Mouse (Mus musculus): ENCODE data around the gene Sat2. TPM values are rescaled to one million over a fixed set of nuclear protein-coding genes. Genes with fewer than 3 reads are reported as not detected.

Sat2 gene
- polyA plus RNA-seq, 3 experiments from 2014 or later: not detected

- peak; percentile 26 for ATAC-seq
Observed at GRCm38 (mm10) chr11:69633128-69633866, 11.5 kb downstream of the Sat2 start.

- ATAC-seq: no peak
Observed at GRCm38 (mm10) chr11:69635471-69635870, 13.6 kb downstream of the Sat2 start.

GRCm38 (mm10) chr11:69645860-69646259 lies 24.0 kb downstream of the Sat2 start:
- ATAC-seq: no peak

- no peak for ATAC-seq
Observed at GRCm38 (mm10) chr11:69653399-69653798, 31.6 kb downstream of the Sat2 start.

GRCm38 (mm10) chr11:69654760-69655159 lies 32.9 kb downstream of the Sat2 start:
- no peak for ATAC-seq

GRCm38 (mm10) chr11:69655264-69656064 lies 33.6 kb downstream of the Sat2 start, which contains the start of gene Sox15:
TSS of gene Sox15 (plus strand) at chr11:69655314.
- ATAC-seq: no peak

- ATAC-seq: no peak
Observed at GRCm38 (mm10) chr11:69656065-69656455, 34.2 kb downstream of the Sat2 start.

GRCm38 (mm10) chr11:69656617-69657461 lies 35.0 kb downstream of the Sat2 start:
- peak; percentile 39 for ATAC-seq

- ATAC-seq: no peak
Observed at GRCm38 (mm10) chr11:69657462-69657881, 35.6 kb downstream of the Sat2 start.

GRCm38 (mm10) chr11:69661221-69661881 lies 39.5 kb downstream of the Sat2 start:
- ATAC-seq: no peak

- peak; percentile 88 for ATAC-seq
Observed at GRCm38 (mm10) chr11:69662213-69662966, 40.6 kb downstream of the Sat2 start, which contains the start of gene Mpdu1. TSS of gene Mpdu1 (minus strand) at chr11:69662642.

- ATAC-seq: no peak
Observed at GRCm38 (mm10) chr11:69662967-69663671, 41.3 kb downstream of the Sat2 start.

GRCm38 (mm10) chr11:69663795-69664194 lies 42.0 kb downstream of the Sat2 start:
- ATAC-seq: no peak

GRCm38 (mm10) chr11:69664841-69665240 lies 43.0 kb downstream of the Sat2 start:
- no peak for ATAC-seq

GRCm38 (mm10) chr11:69665457-69665960 lies 43.7 kb downstream of the Sat2 start:
- ATAC-seq: no peak

GRCm38 (mm10) chr11:69665961-69666664 lies 44.3 kb downstream of the Sat2 start, which contains the start of gene Cd68:
TSS of gene Cd68 (minus strand) at chr11:69666153.
- no peak for ATAC-seq

GRCm38 (mm10) chr11:69666665-69667005 lies 44.8 kb downstream of the Sat2 start:
- no peak for ATAC-seq

- peak; percentile 51 for ATAC-seq
Observed at GRCm38 (mm10) chr11:69670786-69671725, 49.2 kb downstream of the Sat2 start.

GRCm38 (mm10) chr11:69671726-69672124 lies 49.9 kb downstream of the Sat2 start:
- ATAC-seq: no peak
